Mouse (Mus musculus) embryonic facial prominence, embryonic 14.5 days (tissue): ENCODE measurements at regions not wholly inside any gene's neighbourhood (a gene's known extent, or its start where the extent isn't known, plus 50 kb on each side); places are given as distances from the start of the nearest gene placed in this dataset.

Source experiments
- ATAC-seq: fragments of 200-750 bp; cut with Nextera tagmentation; 2 replicates; pipeline ENCODE4 v1.8.0; 2017; ENCODE audit warnings: low read depth, moderate number of reproducible peaks, moderate TSS enrichment
- DNase-seq: peaks from one replicate; pipeline ENCODE4 v3.0.0-alpha.2; 2015; ENCODE audit warnings: low spot score
- H3K27ac ChIP-seq: fragments of 300-500 bp; sonication (generic); replicated peaks from 2 replicates; pipeline ENCODE4 v1.5.1; 2014; ENCODE audit warnings: low read depth, mild to moderate bottlenecking, low read length, moderate library complexity
- H3K27me3 ChIP-seq: fragments of 300-500 bp; sonication (generic); replicated peaks from 2 replicates; pipeline ENCODE4 v1.6.1; 2014; ENCODE audit warnings: low read length; ENCODE audit not compliant: control insufficient read depth, insufficient read depth
- H3K36me3 ChIP-seq: fragments of 300-500 bp; sonication (generic); 2 replicates; pipeline ENCODE4 v1.6.1; 2014; ENCODE audit warnings: low read length, mixed read lengths; ENCODE audit not compliant: control insufficient read depth, insufficient read depth
- H3K4me1 ChIP-seq: fragments of 300-500 bp; sonication (generic); 2 replicates; pipeline ENCODE4 v1.6.1; 2014; ENCODE audit warnings: antibody characterized with exemption, low read length; ENCODE audit not compliant: control insufficient read depth, insufficient read depth
- H3K4me2 ChIP-seq: fragments of 300-500 bp; sonication (generic); 2 replicates; pipeline ENCODE4 v1.6.1; 2014; ENCODE audit warnings: low read depth, mild to moderate bottlenecking, low read length, moderate library complexity, mixed read lengths
- H3K4me3 ChIP-seq: fragments of 300-500 bp; sonication (generic); 2 replicates; pipeline ENCODE4 v1.5.1; 2014; ENCODE audit warnings: low read depth, mild to moderate bottlenecking, low read length
- H3K9ac ChIP-seq: fragments of 300-500 bp; sonication (generic); 2 replicates; pipeline ENCODE4 v1.6.1; 2014; ENCODE audit warnings: low read depth, mild to moderate bottlenecking, low read length, moderate library complexity, mixed read lengths
- H3K9me3 ChIP-seq: fragments of 300-500 bp; sonication (generic); 2 replicates; pipeline ENCODE4 v1.6.1; 2016; ENCODE audit warnings: low read length; ENCODE audit not compliant: control insufficient read depth
- WGBS: fragments of 180-500 bp; shearing (Covaris S2); extraction: QIAGEN DNeasy Blood & Tissue Kit; methylation state at CpG from one replicate; pipeline ENCODE4 v1.1.7; 2014; 5-methylcytosine and 5-hydroxymethylcytosine counted together

DNA sequence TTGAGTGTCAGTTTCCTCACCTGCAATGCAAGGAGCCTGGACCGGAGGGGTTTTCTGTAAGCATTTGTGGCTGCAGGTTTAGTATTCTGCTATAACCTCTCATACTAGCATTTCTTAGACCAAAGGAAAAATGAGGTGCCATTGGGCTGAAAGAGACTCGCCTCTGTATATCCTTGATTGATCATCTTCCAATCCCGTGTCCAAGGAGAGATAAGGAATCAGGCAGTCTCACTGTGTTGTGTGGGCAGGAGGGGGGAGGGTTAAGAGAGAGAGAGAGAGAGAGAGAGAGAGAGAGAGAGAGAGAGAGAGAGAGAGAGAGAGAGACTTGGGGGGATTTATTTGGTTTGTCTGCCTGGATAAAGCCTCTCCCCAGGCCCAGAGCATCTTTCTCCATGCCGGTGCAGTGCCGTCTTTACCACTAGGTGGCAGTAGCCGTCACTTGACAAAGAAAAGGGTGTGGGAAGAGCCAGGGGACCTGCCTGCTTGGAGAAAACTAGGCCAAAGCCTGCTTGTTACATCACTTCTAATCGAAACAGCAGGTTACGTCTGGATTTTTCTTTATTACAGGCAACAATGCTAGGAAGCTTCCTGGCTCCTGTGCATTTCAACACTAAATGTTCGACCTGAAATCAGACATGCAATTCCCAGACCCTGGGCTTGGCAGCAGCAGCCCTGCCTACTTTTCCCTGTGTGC lies 56.1 kb upstream of the Ces5a start:
- 36% methylated on average over 9 of the region's 9 CpGs for WGBS
- ATAC-seq (peak; percentile 78; the same call in 1 of the 2 replicates), DNase-seq (peak; percentile 89)
- H3K9me3 ChIP-seq, result no peaks in the 10 kb centered on the region
- no peaks in the 10 kb centered on the region for H3K4me1 ChIP-seq
- H3K36me3 ChIP-seq, result no peaks in the 10 kb centered on the region
- H3K27me3 ChIP-seq, result no peaks in the 10 kb centered on the region
- H3K4me3 ChIP-seq, result no peak overlapping the region
- H3K27ac ChIP-seq, result no peak overlapping the region
- 0 out of 2 replicates have a peak overlapping the region, but pooled peaks have one; percentile 8 for H3K9ac ChIP-seq
- no peak overlapping the region for H3K4me2 ChIP-seq

DNA sequence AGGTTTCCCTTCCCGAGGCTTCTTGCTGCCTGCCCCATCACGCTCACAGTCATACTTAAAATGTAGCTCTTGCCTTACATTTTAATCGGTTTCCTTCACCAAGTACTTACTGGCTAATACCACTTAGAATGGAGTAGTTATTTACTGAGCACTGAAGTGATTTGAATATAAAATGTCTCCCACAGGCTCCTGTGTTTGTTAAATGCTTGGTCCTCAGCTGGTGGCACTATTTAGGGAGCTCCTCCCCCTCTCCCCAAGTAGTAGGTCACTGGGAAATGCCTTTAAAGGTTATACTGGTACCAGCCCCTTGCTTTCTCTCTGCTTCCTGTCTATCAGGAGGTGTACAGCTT lies 56.6 kb upstream of the Ces5a start:
- Histone ChIP-seq H3K27me3 (no peaks in the 10 kb centered on the region), H3K4me3 (no peak overlapping the region), H3K9me3 (no peaks in the 10 kb centered on the region), H3K4me2 (no peak overlapping the region), H3K9ac (0 out of 2 replicates have a peak overlapping the region, but pooled peaks have one; percentile 8), H3K4me1 (no peaks in the 10 kb centered on the region), H3K27ac (no peak overlapping the region), H3K36me3 (no peaks in the 10 kb centered on the region)
- WGBS, result 18% methylated on average over 3 of the region's 3 CpGs
- DNase-seq (no peak), ATAC-seq (no peak)

DNA sequence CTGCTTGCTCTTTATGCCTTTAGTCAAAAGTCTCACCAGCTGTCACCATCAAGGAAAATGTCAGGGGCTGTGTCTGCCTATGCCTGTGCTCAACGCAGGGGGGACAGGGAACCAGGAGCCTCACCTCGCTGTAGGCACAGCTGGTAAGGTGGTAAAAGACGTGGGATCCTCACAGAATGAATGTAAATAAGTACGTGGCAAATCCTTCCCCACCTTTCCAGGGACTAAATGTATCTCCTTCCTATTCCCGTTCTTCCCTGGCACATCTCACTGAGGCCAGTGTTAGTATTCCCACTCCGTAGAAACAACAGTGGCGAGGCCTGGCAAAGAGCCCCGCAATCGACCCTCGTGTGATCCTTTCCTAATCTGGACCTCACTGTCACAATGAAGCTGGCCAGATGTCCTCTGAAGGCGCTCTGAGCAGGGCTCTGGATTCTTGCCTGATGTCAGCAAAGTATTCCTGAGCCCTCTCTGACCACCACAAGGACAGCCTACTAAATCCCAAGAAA lies 63.0 kb upstream of the Ces5a start:
- Histone ChIP-seq H3K4me2 (no peak overlapping the region), H3K4me1 (no peaks in the 10 kb centered on the region; the same call in 1 of the 2 replicates), H3K4me3 (no peak overlapping the region), H3K36me3 (no peaks in the 10 kb centered on the region), H3K9ac (no peak overlapping the region), H3K9me3 (no peaks in the 10 kb centered on the region), H3K27me3 (no peaks in the 10 kb centered on the region), H3K27ac (no peak overlapping the region)
- WGBS, result 51% methylated on average over 11 of the region's 11 CpGs
- ATAC-seq (no peak), DNase-seq (peak; percentile 23)

DNA sequence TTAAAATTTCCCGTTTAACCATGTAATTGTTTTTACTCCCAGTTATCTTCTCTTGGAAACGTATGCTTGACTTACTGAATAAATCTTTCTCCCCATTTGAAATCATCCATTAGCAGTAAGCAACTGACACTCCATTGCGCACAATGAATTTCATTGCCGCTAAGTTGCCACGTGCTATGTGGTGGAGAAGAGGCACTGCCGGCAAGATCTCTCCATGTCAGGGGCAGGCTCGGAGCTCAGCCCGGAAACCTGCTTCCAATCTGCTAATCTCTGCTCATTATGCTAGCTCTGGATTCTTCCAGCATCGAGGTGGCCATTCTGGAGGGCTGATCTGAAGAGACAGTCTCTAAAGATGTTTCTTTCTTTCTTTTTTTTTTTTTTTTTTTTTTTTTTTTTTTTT lies 63.7 kb upstream of the Ces5a start:
- H3K4me2 ChIP-seq, result no peak overlapping the region
- no peak overlapping the region for H3K4me3 ChIP-seq
- WGBS, result 53% methylated on average over 9 of the region's 9 CpGs
- DNase-seq (peak; percentile 3), ATAC-seq (no peak)
- no peaks in the 10 kb centered on the region for H3K27me3 ChIP-seq
- H3K36me3 ChIP-seq, result no peaks in the 10 kb centered on the region
- no peaks in the 10 kb centered on the region for H3K9me3 ChIP-seq
- no peak overlapping the region for H3K27ac ChIP-seq
- H3K9ac ChIP-seq, result no peak overlapping the region
- H3K4me1 ChIP-seq, result no peaks in the 10 kb centered on the region; the same call in 1 of the 2 replicates

DNA sequence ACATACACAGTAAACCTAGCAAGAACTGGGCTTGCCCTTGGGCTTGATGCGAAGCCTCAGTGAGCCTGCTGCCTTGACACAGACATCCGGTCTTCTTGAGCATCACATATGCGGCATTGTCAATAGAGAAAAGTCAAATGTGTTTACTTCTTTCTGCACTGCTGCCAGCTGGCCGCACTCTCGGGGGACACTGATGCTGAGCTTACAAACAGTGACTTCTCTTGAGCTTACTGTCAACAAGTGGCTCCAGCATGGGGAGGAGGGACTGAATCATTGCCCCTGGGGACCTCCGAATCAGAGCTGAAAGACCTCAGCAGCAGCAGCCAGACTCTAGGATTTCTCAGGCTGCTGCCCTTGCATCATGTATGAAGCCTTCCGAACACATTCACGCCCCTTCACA lies 64.1 kb upstream of the Ces5a start:
- WGBS, result 35% methylated on average over 8 of the region's 8 CpGs
- Histone ChIP-seq H3K27ac (no peak overlapping the region), H3K4me3 (no peak overlapping the region), H3K4me1 (no peaks in the 10 kb centered on the region; the same call in 1 of the 2 replicates), H3K9ac (no peak overlapping the region), H3K27me3 (no peaks in the 10 kb centered on the region), H3K4me2 (no peak overlapping the region), H3K36me3 (no peaks in the 10 kb centered on the region), H3K9me3 (no peaks in the 10 kb centered on the region)
- ATAC-seq (peak; percentile 50; the same call in 1 of the 2 replicates), DNase-seq (peak; percentile 69)

DNA sequence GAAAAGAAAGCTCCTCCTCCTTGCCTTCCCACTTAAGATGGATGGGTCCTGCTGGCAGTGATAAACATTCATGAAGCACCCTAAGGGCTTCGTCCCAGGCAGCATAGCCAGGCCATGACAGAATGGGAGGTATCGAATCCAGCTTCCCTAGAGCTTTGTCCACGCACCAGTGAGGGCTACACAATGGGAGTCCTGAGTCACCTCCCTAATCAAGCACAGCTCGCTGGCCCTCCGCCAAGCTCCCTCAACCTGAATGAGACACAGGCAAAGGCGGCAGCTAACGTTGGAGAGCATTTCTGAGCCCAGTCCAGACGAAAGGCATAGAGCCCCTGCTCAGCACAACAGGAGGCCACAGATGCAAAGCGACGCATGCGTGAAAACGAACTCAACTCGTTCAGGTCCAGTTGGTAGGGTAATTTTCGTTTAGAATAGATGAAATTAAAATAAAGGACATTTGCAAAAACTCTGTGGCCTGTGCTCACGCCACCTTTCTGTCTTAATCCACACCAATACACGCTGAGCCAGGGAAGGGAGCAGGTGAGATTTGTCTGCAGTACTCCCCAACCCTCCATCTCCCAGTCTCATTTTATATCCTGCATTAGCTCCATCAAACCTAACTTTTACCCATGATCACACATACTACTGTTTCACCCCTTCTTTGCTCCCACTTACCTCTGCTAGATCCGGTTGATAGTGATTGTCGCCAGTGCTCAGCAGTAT lies 91.3 kb upstream of the Ces5a start:
- WGBS, result 22% methylated on average over 18 of the region's 18 CpGs
- Histone ChIP-seq H3K4me2 (peak overlapping the region; percentile 43), H3K4me1 (no peaks in the 10 kb centered on the region), H3K27me3 (no peaks in the 10 kb centered on the region), H3K9ac (no peak overlapping the region; the same call in 1 of the 2 replicates), H3K9me3 (no peaks in the 10 kb centered on the region), H3K27ac (peak overlapping the region; percentile 53; the same call in 1 of the 2 replicates), H3K4me3 (peak overlapping the region; percentile 13), H3K36me3 (no peaks in the 10 kb centered on the region)
- ATAC-seq, result peak; percentile 89
- DNase-seq, result peak; percentile 82

DNA sequence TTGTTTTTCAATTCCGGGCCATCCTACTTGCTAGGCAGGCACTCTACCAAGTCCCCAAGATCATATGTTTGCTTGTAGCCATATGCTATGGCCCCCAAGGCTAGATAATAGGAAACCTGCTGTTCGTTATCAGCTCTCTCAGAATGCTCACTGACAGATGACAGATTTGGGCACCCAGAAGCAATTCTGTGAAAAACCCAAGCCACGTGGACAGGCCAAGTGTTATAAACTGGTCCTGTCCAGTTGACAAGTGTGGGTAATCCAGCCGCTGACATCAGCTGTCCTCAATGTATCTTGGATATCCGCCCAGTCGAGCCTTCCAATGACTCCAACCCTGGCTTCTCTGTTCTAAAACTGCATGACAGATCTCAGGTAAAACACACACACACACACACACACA lies 92.0 kb upstream of the Ces5a start:
- Histone ChIP-seq H3K27ac (no peak overlapping the region), H3K4me1 (no peaks in the 10 kb centered on the region), H3K9me3 (no peaks in the 10 kb centered on the region), H3K4me3 (no peak overlapping the region), H3K9ac (no peak overlapping the region), H3K36me3 (no peaks in the 10 kb centered on the region), H3K4me2 (no peak overlapping the region), H3K27me3 (no peaks in the 10 kb centered on the region)
- WGBS, result 69% methylated on average over 6 of the region's 6 CpGs
- DNase-seq, result peak; percentile 31
- no peak for ATAC-seq

DNA sequence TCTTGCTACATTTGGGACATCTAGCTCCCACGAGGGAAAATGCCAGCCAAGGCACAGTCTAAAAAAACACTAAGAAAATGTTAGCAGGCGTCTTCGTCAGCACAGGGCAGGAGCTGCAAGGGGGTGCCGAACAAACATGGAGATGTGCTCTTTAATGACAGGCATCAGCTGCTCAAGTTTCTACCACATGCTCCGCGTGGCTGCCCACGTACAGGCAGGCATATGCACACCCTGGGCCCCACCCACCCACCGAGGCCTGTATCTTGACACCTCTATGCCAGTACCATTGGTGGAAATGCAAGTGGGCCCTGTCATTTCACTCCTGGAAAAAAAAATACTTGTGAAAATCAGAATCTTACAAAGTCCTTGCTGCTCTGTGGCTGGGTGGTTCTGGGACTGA lies 97.3 kb upstream of the Ces5a start:
- H3K4me1 ChIP-seq, result no peaks in the 10 kb centered on the region
- no peak overlapping the region for H3K4me2 ChIP-seq
- no peak overlapping the region for H3K4me3 ChIP-seq
- 58% methylated on average over 8 of the region's 8 CpGs for WGBS
- H3K9me3 ChIP-seq, result no peaks in the 10 kb centered on the region
- H3K9ac ChIP-seq, result no peak overlapping the region
- no peaks in the 10 kb centered on the region for H3K36me3 ChIP-seq
- no peak overlapping the region for H3K27ac ChIP-seq
- DNase-seq (no peak), ATAC-seq (no peak)
- H3K27me3 ChIP-seq, result no peaks in the 10 kb centered on the region
